Mouse (Mus musculus) megakaryocyte, adult 5-6 weeks (primary cell): ENCODE data around the gene Fam104a. TPM values are rescaled to one million over a fixed set of nuclear protein-coding genes. Genes with fewer than 3 reads are reported as not detected.

Source experiments
- ATAC-seq: 2 replicates; pipeline ENCODE4 v1.8.0; 2016; ENCODE audit warnings: mild to moderate bottlenecking, inconsistent platforms; ENCODE audit not compliant: poor library complexity, severe bottlenecking
- total RNA-seq, 2 experiments: library from RNA; stranded (forward) in 1 of 2; stranded (reverse) in 1 of 2; fragments of 153-499, 151-499 nt in 1 of 2; fragments of 221-1000, 200-1000 nt in 1 of 2; gene quantifications; 2 replicates each; pipeline versions ENCODE4 v1.2.3 to v1.2.4; 2015 to 2017

Gene Fam104a
- total RNA-seq, 2 experiments from 2014 or later = 11.2 to 15.5 TPM

GRCm38 (mm10) chr11:113705966-113706652, 22.2 kb upstream of the Fam104a start:
- ATAC-seq = peak; percentile 81

GRCm38 (mm10) chr11:113703758-113704157, 19.8 kb upstream of the Fam104a start:
- peak; percentile 90 for ATAC-seq

GRCm38 (mm10) chr11:113699643-113700042, 15.7 kb upstream of the Fam104a start:
- no peak for ATAC-seq

DNA sequence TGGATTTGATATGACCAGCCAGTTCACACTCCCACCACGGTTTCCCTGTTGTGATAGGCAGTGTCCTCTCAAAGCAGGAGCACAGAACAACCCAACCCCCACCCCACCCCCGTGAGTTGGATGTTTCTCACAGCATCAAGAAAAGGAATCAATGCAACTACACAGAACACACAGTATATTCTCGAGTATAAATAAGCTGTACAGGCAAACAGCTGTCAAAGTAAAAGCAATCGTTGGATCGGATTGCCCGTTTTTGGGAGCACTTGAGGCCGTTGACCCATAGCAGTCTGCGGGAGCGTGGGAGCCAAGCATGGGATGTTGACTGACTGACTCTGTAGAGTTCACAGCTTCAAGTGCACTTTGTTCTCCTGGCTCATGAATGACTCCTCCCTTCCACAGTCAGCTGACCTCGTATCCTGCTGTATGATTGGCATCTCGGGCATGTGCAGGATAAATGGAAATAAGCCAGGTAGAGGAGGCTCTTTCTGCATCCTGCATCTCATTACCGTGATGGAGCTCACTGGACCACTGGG, 14.1 kb upstream of the Fam104a start:
- no peak for ATAC-seq

GRCm38 (mm10) chr11:113697571-113697970, 13.6 kb upstream of the Fam104a start:
- ATAC-seq = no peak

GRCm38 (mm10) chr11:113691851-113692250, 7.9 kb upstream of the Fam104a start:
- ATAC-seq = no peak

DNA sequence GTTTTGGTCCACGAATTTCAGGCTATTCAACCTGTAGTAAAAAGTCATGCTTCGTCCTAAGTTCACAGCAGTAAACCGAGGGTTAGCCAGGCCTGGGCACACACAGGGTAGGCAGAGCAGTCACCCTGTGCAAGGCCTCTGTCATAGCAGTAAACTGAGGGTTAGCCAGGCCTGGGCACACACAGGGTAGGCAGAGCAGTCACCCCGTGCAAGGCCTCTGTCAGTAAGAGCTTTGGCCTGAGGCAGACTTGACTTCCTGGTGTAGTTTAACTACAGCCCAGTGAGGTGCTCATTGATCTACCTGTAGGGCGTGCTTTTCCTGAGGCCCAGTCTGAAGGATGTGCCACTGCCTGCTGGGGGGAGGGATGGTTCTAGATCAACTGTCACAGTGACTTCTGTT, 7.4 kb upstream of the Fam104a start:
- ATAC-seq = no peak

DNA sequence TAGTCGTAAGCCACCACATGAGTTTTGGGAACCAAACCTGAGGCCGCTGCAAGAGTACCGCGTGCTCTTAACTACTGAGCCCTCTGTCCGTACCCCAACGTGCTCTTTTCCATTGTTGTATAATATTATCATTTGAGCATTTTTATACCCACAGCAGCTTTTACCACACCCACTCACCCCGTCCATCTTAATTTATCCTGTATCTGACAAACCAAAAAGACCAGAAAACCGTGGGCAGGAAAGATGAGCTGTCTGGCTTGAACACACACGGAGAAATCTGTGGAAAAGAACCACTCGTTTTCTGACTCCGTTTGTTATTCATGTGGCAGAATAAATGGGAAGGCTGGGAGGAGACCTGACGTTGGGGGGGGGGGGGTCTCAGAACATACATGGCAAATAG, 6.6 kb upstream of the Fam104a start:
- ATAC-seq = no peak

DNA sequence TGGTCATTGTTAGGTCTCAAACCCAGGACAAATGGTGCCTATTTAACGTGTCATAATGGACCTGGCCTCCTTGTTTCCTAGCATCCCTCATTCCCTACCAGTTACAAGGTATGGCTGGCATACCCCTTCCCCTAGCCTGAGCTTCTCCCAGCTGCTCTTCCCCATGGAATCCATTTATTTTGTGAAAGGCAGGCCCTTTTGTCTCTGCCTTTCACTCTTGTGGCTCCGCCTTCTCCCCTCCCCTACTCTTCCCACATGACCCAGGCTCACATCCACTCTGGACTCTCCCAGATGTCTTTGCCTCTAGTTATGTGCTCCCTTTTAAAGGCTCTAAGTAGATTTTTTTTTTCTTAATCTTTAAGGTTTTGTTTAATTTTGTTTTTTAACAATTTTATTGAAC, 3.1 kb upstream of the Fam104a start:
- ATAC-seq = no peak

GRCm38 (mm10) chr11:113684707-113685426, 912 bp upstream of the Fam104a start:
- no peak for ATAC-seq

DNA sequence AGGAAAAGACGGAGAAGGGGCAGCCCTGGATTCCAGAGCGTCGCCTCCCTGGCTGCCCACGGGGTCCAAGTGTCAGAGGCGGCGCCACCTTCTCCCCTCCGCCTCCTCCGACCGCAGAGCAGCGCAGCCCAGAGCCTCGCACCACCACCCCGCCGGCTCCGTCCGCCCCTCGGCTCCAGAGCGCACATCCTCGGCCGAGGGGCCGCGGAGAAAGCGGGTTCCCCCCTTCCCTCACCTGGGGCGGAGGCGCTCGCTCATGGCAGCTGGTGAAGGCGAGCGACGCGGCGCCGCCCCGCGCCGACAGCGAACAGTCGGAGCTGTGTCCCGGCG, 363 bp downstream of the Fam104a start:
- peak; percentile 32 for ATAC-seq

DNA sequence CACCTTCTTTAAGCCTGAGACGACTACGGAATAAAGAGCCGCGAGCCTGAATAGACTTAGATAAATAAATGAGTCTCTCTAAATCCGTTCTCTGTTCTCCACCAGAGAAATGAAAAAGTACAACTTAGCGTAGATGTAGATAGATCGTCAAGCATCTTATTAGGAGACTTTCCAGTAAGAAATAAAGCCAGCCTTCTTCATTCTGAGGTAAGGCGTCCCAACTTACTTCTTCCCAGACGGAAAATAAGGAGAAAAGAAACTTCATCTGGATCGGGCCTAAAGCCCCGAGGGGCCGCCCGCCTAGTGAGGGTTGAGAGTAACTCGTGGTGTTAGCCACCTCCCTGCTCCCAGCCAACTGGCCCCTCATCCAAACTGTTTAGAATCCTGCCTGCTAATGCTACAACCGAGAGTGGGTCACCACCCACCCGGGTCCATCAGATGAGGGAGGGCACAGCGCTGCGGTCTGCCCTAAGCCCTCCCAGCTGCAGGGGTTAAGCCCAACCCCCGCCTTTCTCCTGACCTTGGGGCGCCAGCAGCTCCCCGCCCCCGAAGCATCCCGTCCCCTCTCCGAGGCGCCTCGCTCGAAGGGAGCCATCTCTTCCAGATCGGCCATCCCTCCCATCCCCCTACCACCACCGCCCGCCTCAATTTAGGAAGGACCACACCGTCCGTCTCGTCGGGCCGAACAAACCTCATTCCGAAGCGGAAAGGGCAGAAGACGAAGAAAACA, 893 bp downstream of the Fam104a start:
- peak; percentile 20 for ATAC-seq

GRCm38 (mm10) chr11:113681979-113682378, 2.0 kb downstream of the Fam104a start:
- no peak for ATAC-seq

DNA sequence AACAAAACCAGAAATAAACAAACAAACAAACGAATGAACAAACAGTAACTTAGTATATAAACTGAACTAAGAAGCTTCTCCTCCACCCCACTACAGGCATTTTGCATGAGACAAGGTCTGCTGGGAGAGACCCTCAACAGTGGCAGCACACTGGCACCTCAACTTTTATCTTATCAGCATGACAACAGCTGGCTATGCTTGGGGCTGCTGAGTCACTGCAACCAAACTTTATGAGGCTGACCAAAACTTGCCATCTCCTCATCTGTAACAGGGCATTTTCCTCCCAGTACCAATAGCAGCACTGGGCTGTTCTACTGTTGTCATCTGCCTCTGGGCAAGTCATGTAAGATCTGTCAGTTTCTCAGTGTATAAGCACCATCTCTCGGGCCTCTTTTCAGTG, 3.0 kb downstream of the Fam104a start:
- no peak for ATAC-seq

- no peak for ATAC-seq
Measured at GRCm38 (mm10) chr11:113678373-113678772, 5.6 kb downstream of the Fam104a start.

GRCm38 (mm10) chr11:113677378-113677777, 6.6 kb downstream of the Fam104a start:
- ATAC-seq = no peak

- no peak for ATAC-seq
Measured at GRCm38 (mm10) chr11:113676847-113677246, 7.1 kb downstream of the Fam104a start.

GRCm38 (mm10) chr11:113674595-113674994, 9.4 kb downstream of the Fam104a start:
- ATAC-seq = no peak

- no peak for ATAC-seq
Measured at GRCm38 (mm10) chr11:113673614-113674013, 10.3 kb downstream of the Fam104a start.

DNA sequence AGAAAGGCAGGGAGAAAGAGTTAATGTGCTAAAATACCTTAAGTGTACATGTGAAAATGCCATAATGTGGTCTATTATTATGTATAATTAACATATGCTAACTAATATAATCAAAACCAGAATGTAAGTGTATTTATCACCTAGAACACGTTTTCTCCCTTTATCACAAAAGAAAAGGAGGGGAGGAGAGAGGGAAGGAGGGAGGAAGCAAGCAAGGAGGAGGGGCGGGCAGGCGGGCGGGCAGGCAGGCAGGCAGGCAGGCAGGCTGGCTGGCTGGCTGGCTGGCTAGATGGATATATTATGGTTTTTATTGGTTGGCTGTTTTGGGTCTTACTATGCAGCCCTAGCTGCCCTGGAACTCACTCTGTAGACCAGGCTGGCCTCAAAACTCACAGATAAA, 14.2 kb downstream of the Fam104a start:
- no peak for ATAC-seq

DNA sequence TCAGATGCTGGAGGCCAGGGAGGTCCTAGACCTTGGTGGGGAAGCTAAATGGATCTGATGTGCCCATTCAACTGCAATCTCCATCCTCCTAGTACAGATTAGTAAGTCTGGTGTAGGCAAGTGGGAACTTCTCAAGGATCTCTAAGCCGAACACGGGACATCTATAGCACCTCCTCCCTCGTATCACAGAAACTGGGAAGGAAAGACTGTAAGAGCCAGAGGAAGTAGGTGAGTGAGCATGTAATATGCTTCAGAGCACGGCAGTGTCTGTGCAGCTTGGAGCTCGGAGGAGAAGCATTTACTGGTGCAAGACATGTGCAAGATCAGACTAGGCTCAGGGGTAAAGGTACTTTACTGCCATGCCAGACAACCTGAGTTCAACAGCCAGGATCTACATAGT, 15.1 kb downstream of the Fam104a start:
- ATAC-seq = peak; percentile 43

- no peak for ATAC-seq
Measured at GRCm38 (mm10) chr11:113667704-113668103, 16.3 kb downstream of the Fam104a start.
